Mouse (Mus musculus): ENCODE data around the gene Adcy7. TPM values are rescaled to one million over a fixed set of nuclear protein-coding genes. Genes with fewer than 3 reads are reported as not detected.

Gene Adcy7
- polyA plus RNA-seq, 1 experiment = 63.7 TPM

- no peak for TF ChIP-seq CTCF (IDR thresholded peaks at IDR 0.05; ENCODE audit: borderline replicate concordance, control insufficient read depth, extremely low read depth, insufficient read depth, low read length, poor library complexity)
- no peak for TF ChIP-seq POLR2A (IDR thresholded peaks at IDR 0.05; ENCODE audit: control insufficient read depth, extremely low read depth, insufficient read depth, low read length, poor library complexity)
- WGBS = 97% methylated on average over 11 of the region's 11 CpGs
These were observed 13.7 kb upstream of the Adcy7 start for GRCm38 (mm10) chr8:88258544-88258943.

GRCm38 (mm10) chr8:88260466-88260980 is 11.7 kb upstream of the Adcy7 start:
- H3K4me1 ChIP-seq (replicated peaks; ENCODE audit: control insufficient read depth, insufficient read depth, low read length) = peaks cover 7% of the 10 kb centered on the region
- H3K36me3 ChIP-seq (ENCODE audit: control insufficient read depth, insufficient read depth, low read length) = peaks cover 11% of the 10 kb centered on the region
- no peaks in the 10 kb centered on the region for H3K27me3 ChIP-seq (ENCODE audit: control insufficient read depth, insufficient read depth, low read length)
- H3K27ac ChIP-seq (ENCODE audit: control insufficient read depth, insufficient read depth, low read length) = no peak overlapping the region
- WGBS = 97% methylated on average over 7 of the region's 7 CpGs
- H3K4me3 ChIP-seq (ENCODE audit: control insufficient read depth, insufficient read depth, low read length) = no peak overlapping the region
- no peak for TF ChIP-seq POLR2A (IDR thresholded peaks at IDR 0.05; ENCODE audit: control insufficient read depth, extremely low read depth, insufficient read depth, low read length, poor library complexity)
- TF ChIP-seq CTCF (IDR thresholded peaks at IDR 0.05; ENCODE audit: borderline replicate concordance, control insufficient read depth, extremely low read depth, insufficient read depth, low read length, poor library complexity) = no peak
- no peak for DNase-seq

More at GRCm38 (mm10) chr8:88258544-88258943, 13.7 kb upstream of the Adcy7 start:
- H3K27me3 ChIP-seq (ENCODE audit: control insufficient read depth, insufficient read depth, low read length) = no peaks in the 10 kb centered on the region
- peaks cover 18% of the 10 kb centered on the region for H3K36me3 ChIP-seq (ENCODE audit: control insufficient read depth, insufficient read depth, low read length)
- no peak overlapping the region for H3K27ac ChIP-seq (ENCODE audit: control insufficient read depth, insufficient read depth, low read length)
- H3K4me3 ChIP-seq (ENCODE audit: control insufficient read depth, insufficient read depth, low read length) = no peak overlapping the region
- no peak for DNase-seq
- H3K4me1 ChIP-seq (replicated peaks; ENCODE audit: control insufficient read depth, insufficient read depth, low read length) = no peaks in the 10 kb centered on the region

- Histone ChIP-seq H3K4me3 (ENCODE audit: control insufficient read depth, insufficient read depth, low read length) (no peak overlapping the region), H3K27ac (ENCODE audit: control insufficient read depth, insufficient read depth, low read length) (no peak overlapping the region), H3K36me3 (ENCODE audit: control insufficient read depth, insufficient read depth, low read length) (no peaks in the 10 kb centered on the region), H3K27me3 (ENCODE audit: control insufficient read depth, insufficient read depth, low read length) (no peaks in the 10 kb centered on the region), H3K4me1 (replicated peaks; ENCODE audit: control insufficient read depth, insufficient read depth, low read length) (peaks cover 13% of the 10 kb centered on the region)
- no peak for DNase-seq
- TF ChIP-seq CTCF (IDR thresholded peaks at IDR 0.05; ENCODE audit: borderline replicate concordance, control insufficient read depth, extremely low read depth, insufficient read depth, low read length, poor library complexity) (no peak), POLR2A (IDR thresholded peaks at IDR 0.05; ENCODE audit: control insufficient read depth, extremely low read depth, insufficient read depth, low read length, poor library complexity) (no peak)
- WGBS = 87% methylated on average over 14 of the region's 14 CpGs
These were observed 9.2 kb upstream of the Adcy7 start for GRCm38 (mm10) chr8:88262831-88263635.

- no peaks in the 10 kb centered on the region for H3K36me3 ChIP-seq (ENCODE audit: control insufficient read depth, insufficient read depth, low read length)
- no peak overlapping the region for H3K27ac ChIP-seq (ENCODE audit: control insufficient read depth, insufficient read depth, low read length)
- no peak overlapping the region for H3K4me3 ChIP-seq (ENCODE audit: control insufficient read depth, insufficient read depth, low read length)
- no peak for DNase-seq
- H3K4me1 ChIP-seq (replicated peaks; ENCODE audit: control insufficient read depth, insufficient read depth, low read length) = peaks cover 13% of the 10 kb centered on the region
- WGBS = 7% methylated on average over 2 of the region's 2 CpGs
- TF ChIP-seq CTCF (IDR thresholded peaks at IDR 0.05; ENCODE audit: borderline replicate concordance, control insufficient read depth, extremely low read depth, insufficient read depth, low read length, poor library complexity) (no peak), POLR2A (IDR thresholded peaks at IDR 0.05; ENCODE audit: control insufficient read depth, extremely low read depth, insufficient read depth, low read length, poor library complexity) (no peak)
- no peaks in the 10 kb centered on the region for H3K27me3 ChIP-seq (ENCODE audit: control insufficient read depth, insufficient read depth, low read length)
These were observed 6.7 kb upstream of the Adcy7 start for GRCm38 (mm10) chr8:88265511-88265910.

- TF ChIP-seq POLR2A (IDR thresholded peaks at IDR 0.05; ENCODE audit: control insufficient read depth, extremely low read depth, insufficient read depth, low read length, poor library complexity) (no peak), CTCF (IDR thresholded peaks at IDR 0.05; ENCODE audit: borderline replicate concordance, control insufficient read depth, extremely low read depth, insufficient read depth, low read length, poor library complexity) (peak; percentile 55; the same call in 1 of the 2 replicates)
- Histone ChIP-seq H3K36me3 (ENCODE audit: control insufficient read depth, insufficient read depth, low read length) (no peaks in the 10 kb centered on the region), H3K27me3 (ENCODE audit: control insufficient read depth, insufficient read depth, low read length) (no peaks in the 10 kb centered on the region), H3K4me1 (replicated peaks; ENCODE audit: control insufficient read depth, insufficient read depth, low read length) (peaks cover 13% of the 10 kb centered on the region), H3K27ac (ENCODE audit: control insufficient read depth, insufficient read depth, low read length) (no peak overlapping the region), H3K4me3 (ENCODE audit: control insufficient read depth, insufficient read depth, low read length) (no peak overlapping the region)
- peak; percentile 83 for DNase-seq
- WGBS = 60% methylated on average over 10 of the region's 10 CpGs
These were observed 5.9 kb upstream of the Adcy7 start for GRCm38 (mm10) chr8:88266170-88266800.

- Histone ChIP-seq H3K4me1 (replicated peaks; ENCODE audit: control insufficient read depth, insufficient read depth, low read length) (peaks cover 13% of the 10 kb centered on the region), H3K4me3 (ENCODE audit: control insufficient read depth, insufficient read depth, low read length) (no peak overlapping the region), H3K36me3 (ENCODE audit: control insufficient read depth, insufficient read depth, low read length) (no peaks in the 10 kb centered on the region), H3K27me3 (ENCODE audit: control insufficient read depth, insufficient read depth, low read length) (no peaks in the 10 kb centered on the region), H3K27ac (ENCODE audit: control insufficient read depth, insufficient read depth, low read length) (no peak overlapping the region)
- TF ChIP-seq CTCF (IDR thresholded peaks at IDR 0.05; ENCODE audit: borderline replicate concordance, control insufficient read depth, extremely low read depth, insufficient read depth, low read length, poor library complexity) = no peak
- DNase-seq = no peak
- 55% methylated on average over 14 of the region's 14 CpGs for WGBS
These were observed 5.3 kb upstream of the Adcy7 start for GRCm38 (mm10) chr8:88266801-88267403.
